Mouse (Mus musculus): ENCODE data around the gene Crim1. TPM values are rescaled to one million over a fixed set of nuclear protein-coding genes. Genes with fewer than 3 reads are reported as not detected.

Crim1 gene
- polyA plus RNA-seq (2021; fragmentation: Nextera tagmentation), result 8.6 and 11.5 TPM in 2 replicates
- long read RNA-seq, experiment 1, partial matches to known transcripts, result 2 of 3 reads
- long read RNA-seq, experiment 1, other reads (novel, unspliced or antisense), result 1 of 3 reads
- long read RNA-seq, experiment 2, partial matches to known transcripts, result 6 of 15 reads
- long read RNA-seq, experiment 2, other reads (novel, unspliced or antisense), result 9 of 15 reads

DNA sequence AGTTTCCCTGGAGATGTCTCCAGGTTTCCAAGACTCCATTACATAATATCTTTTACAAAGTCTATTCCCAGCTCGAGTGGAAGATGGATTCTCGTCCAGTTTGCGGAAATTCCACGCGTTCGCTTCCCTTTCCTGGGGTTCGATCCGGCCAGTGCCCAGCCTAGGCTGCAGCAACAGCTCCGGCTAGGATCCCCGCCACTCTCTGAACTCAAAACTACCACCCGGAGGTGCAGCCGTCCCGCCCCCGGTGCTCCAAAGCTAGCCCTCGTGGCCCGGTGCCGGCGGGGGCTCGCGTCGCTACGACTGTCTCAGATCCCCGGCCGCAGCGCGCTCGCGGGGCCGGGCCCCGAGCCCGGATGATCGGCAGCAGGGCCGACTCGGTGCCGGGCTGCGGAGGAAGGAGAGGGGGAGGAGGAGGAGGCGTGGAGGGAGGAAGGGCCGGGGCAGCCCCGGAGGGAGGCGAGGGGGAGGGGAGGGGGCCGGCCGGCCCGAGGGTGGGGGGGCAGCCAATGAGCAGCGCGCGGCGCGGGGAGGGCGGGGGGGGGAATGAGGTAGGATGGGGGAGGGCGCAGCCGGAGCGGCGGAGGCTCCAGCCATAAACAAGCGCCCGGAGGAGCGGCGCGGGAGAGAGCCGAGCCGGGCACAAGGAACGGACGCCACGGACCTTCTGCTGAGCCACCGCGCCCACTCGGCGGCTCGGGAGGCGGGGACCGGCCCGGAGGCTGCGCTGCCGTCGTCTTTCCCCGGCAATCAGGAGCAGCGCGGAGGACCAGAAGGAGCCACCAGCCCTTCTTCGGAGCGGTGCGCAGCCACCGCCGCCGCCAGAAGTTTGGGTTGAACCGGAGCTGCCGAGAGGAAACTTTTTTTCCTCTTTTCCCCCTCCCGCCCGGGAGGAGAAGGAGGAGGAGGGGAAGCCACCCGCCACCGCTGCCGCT, at the start of gene Crim1:
Crim1 (plus strand) TSS at position 623 of the 935 bp plus-strand sequence.

DNA sequence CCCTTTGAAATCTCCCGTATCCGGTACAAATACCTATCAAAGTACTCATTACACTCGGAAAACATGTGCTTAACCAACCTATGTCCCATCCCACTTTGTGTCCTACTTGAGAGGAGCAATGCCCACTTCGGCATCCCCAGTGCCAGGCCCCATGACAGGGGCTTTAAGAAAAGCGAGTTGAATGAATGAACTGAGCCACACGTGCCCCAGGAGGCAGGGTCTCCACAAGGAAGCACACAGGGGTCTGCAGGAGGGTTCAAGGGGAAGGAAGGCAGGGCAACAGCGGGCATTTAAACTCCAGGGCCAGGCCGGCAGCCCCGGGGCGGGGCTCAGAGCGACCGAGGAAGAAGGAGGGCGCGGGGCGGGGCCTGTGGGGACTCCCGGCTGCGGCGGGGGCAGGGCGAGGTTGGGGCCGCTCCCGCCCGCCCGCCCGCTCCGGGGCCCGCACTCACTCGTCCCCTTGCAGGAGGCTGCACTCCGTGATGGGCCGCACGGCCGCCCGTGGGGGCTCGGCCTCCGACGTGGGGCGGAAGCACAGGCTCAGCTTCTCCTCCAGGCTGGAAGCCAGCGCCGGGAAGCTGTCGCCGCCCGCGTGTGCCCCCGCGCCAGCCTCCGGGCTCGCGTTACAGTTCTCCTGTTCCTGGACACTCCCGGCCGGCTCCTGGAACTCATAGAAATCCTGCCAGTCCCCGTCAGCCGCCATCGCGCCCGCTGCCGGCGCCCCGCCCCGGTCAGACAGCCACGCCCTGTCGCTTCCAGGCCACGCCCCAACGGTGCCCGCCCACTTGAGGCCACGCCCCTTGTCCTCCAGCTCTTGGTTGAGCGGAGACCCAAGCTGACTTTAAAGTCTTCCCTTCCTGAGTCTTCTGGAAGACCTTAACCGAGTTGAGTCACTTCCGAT, 217.6 kb downstream of the Crim1 start, which contains the start of gene Fez2:
Fez2 (minus strand) TSS at position 772 of the 901 bp plus-strand sequence.

Other genes starting within 250 kb of the Crim1 start
- gene Fez2, start 217.9 kb downstream of the Crim1 start, polyA plus RNA-seq (2021; fragmentation: Nextera tagmentation), result 67.0 and 68.7 TPM in 2 replicates